Mouse (Mus musculus) brain, embryonic 14.5 days (tissue): ENCODE measurements around the gene Gm21762.
"Not testable (repeated sequence)": the region's sequence is repeated elsewhere in the genome, so short reads cannot be mapped to it uniquely, and the experiment has no call there.

Source experiments
- CTCF ChIP-seq: fragments of 200-500 bp; IDR thresholded peaks from 2 replicates; pipeline ENCODE4 v1.5.1; 2012; ENCODE audit warnings: inconsistent platforms, mild to moderate bottlenecking, moderate library complexity, borderline replicate concordance; ENCODE audit not compliant: insufficient read depth, insufficient read length; ENCODE audit errors: extremely low read depth
- POLR2A ChIP-seq: fragments of 200-500 bp; IDR thresholded peaks from 2 replicates; pipeline ENCODE4 v1.6.1; 2012; ENCODE audit warnings: mild to moderate bottlenecking, inconsistent platforms, borderline replicate concordance; ENCODE audit not compliant: poor library complexity, insufficient read depth, insufficient read length, severe bottlenecking; ENCODE audit errors: extremely low read depth

- not testable (repeated sequence) for TF ChIP-seq CTCF, POLR2A
These were observed 43.6 kb downstream of the Gm21762 start, which contains the start of gene Gm21818 for GRCm38 (mm10) chr13:120172133-120172532.
